Mouse (Mus musculus): ENCODE data around the gene Prrc2b. TPM values are rescaled to one million over a fixed set of nuclear protein-coding genes. Genes with fewer than 3 reads are reported as not detected.

Prrc2b gene
- total and polyA plus RNA-seq, 3 experiments = 39.3 to 82.6 (median 78.3) TPM

GRCm38 (mm10) chr2:32259657-32260417 lies 109.0 kb downstream of the Prrc2b start, which contains the start of gene Uck1:
Gene Uck1 (minus strand): TSS chr2:32260159.
- intact Hi-C loops (cut with DNase I) = no loop called here

GRCm38 (mm10) chr2:32260635-32261034 lies 109.8 kb downstream of the Prrc2b start:
- peaks cover 5% of the 10 kb centered on the region for H3K4me1 ChIP-seq (ENCODE audit: control insufficient read depth, insufficient read depth, low read length)
- H3K79me2 ChIP-seq (replicated peaks; ENCODE audit: control insufficient read depth, insufficient read depth, low read length) = no peaks in the 10 kb centered on the region
- H3K4me3 ChIP-seq = no peak overlapping the region
- H3K27me3 ChIP-seq (ENCODE audit: control insufficient read depth, insufficient read depth, low read length) = no peaks in the 10 kb centered on the region
- intact Hi-C loops (cut with DNase I) = no loop called here
- H3K9ac ChIP-seq (ENCODE audit: low read depth, low read length) = no peak overlapping the region
- no peak for TF ChIP-seq POLR2A (IDR thresholded peaks at IDR 0.05; ENCODE audit: insufficient read depth, low read depth, low read length)
- TF ChIP-seq CTCF (IDR thresholded peaks at IDR 0.05) = peak; percentile 73
- DNase-seq = peak in 1 of 2 experiments; percentile 50
- no peaks in the 10 kb centered on the region for H3K36me3 ChIP-seq (ENCODE audit: control insufficient read depth, insufficient read depth, low read length)
- WGBS = 41% methylated on average over 4 of the region's 4 CpGs
- H3K27ac ChIP-seq = no peak overlapping the region

More at GRCm38 (mm10) chr2:32259657-32260417, 109.0 kb downstream of the Prrc2b start, which contains the start of gene Uck1:
- Histone ChIP-seq H3K27me3 (ENCODE audit: control insufficient read depth, insufficient read depth, low read length) (no peaks in the 10 kb centered on the region), H3K27ac (peak within 1 kb of the TSS; percentile 85), H3K79me2 (replicated peaks; ENCODE audit: control insufficient read depth, insufficient read depth, low read length) (no peaks in the 10 kb centered on the region), H3K4me1 (ENCODE audit: control insufficient read depth, insufficient read depth, low read length) (peaks cover 5% of the 10 kb centered on the region), H3K9ac (ENCODE audit: low read depth, low read length) (peak within 1 kb of the TSS; percentile 82), H3K36me3 (ENCODE audit: control insufficient read depth, insufficient read depth, low read length) (no peaks in the 10 kb centered on the region), H3K4me3 (peak within 1 kb of the TSS; percentile 80)
- WGBS = 1% methylated on average over 59 of the region's 59 CpGs
- TF ChIP-seq CTCF (IDR thresholded peaks at IDR 0.05) (0 out of 2 replicates have a peak, but pooled peaks have one; percentile 13), EP300 (IDR thresholded peaks at IDR 0.05; ENCODE audit: insufficient read depth, low read depth, low read length) (0 out of 2 replicates have a peak, but pooled peaks have one; percentile 14), POLR2A (IDR thresholded peaks at IDR 0.05; ENCODE audit: insufficient read depth, low read depth, low read length) (peak; percentile 81)
- DNase-seq = peak; percentile 90 to 94

GRCm38 (mm10) chr2:32275823-32276222 lies 124.9 kb downstream of the Prrc2b start:
- 73% methylated on average over 3 of the region's 3 CpGs for WGBS
- Histone ChIP-seq H3K79me2 (replicated peaks; ENCODE audit: control insufficient read depth, insufficient read depth, low read length) (no peaks in the 10 kb centered on the region), H3K36me3 (ENCODE audit: control insufficient read depth, insufficient read depth, low read length) (no peaks in the 10 kb centered on the region), H3K9ac (ENCODE audit: low read depth, low read length) (no peak overlapping the region), H3K4me1 (ENCODE audit: control insufficient read depth, insufficient read depth, low read length) (no peaks in the 10 kb centered on the region), H3K27me3 (ENCODE audit: control insufficient read depth, insufficient read depth, low read length) (no peaks in the 10 kb centered on the region), H3K4me3 (no peak overlapping the region), H3K27ac (no peak overlapping the region)
- intact Hi-C loops (cut with DNase I) = no loop called here
- DNase-seq = no peak
- no peak for TF ChIP-seq EP300 (IDR thresholded peaks at IDR 0.05; ENCODE audit: insufficient read depth, low read depth, low read length)
- TF ChIP-seq CTCF (IDR thresholded peaks at IDR 0.05) = no peak
- no peak for TF ChIP-seq POLR2A (IDR thresholded peaks at IDR 0.05; ENCODE audit: insufficient read depth, low read depth, low read length)

- TF ChIP-seq EP300 (IDR thresholded peaks at IDR 0.05; ENCODE audit: insufficient read depth, low read depth, low read length) (no peak), POLR2A (IDR thresholded peaks at IDR 0.05; ENCODE audit: insufficient read depth, low read depth, low read length) (no peak), CTCF (IDR thresholded peaks at IDR 0.05) (no peak)
- Histone ChIP-seq H3K36me3 (ENCODE audit: control insufficient read depth, insufficient read depth, low read length) (peaks cover 2% of the 10 kb centered on the region; the same call in 1 of the 2 replicates), H3K79me2 (replicated peaks; ENCODE audit: control insufficient read depth, insufficient read depth, low read length) (no peaks in the 10 kb centered on the region), H3K27me3 (ENCODE audit: control insufficient read depth, insufficient read depth, low read length) (no peaks in the 10 kb centered on the region), H3K4me3 (no peak overlapping the region), H3K4me1 (ENCODE audit: control insufficient read depth, insufficient read depth, low read length) (0 out of 2 replicates have a peak, but pooled peaks cover 1% of the 10 kb centered on the region), H3K9ac (ENCODE audit: low read depth, low read length) (no peak overlapping the region), H3K27ac (no peak overlapping the region)
- intact Hi-C loops (cut with DNase I) = no loop called here
- no peak for DNase-seq
- 57% methylated on average over 2 of the region's 2 CpGs for WGBS
These were observed 131.4 kb downstream of the Prrc2b start for GRCm38 (mm10) chr2:32282289-32282688.

- Histone ChIP-seq H3K4me1 (ENCODE audit: control insufficient read depth, insufficient read depth, low read length) (0 out of 2 replicates have a peak, but pooled peaks cover 1% of the 10 kb centered on the region), H3K9ac (ENCODE audit: low read depth, low read length) (no peak overlapping the region), H3K36me3 (ENCODE audit: control insufficient read depth, insufficient read depth, low read length) (peaks cover 2% of the 10 kb centered on the region; the same call in 1 of the 2 replicates), H3K27me3 (ENCODE audit: control insufficient read depth, insufficient read depth, low read length) (no peaks in the 10 kb centered on the region), H3K79me2 (replicated peaks; ENCODE audit: control insufficient read depth, insufficient read depth, low read length) (no peaks in the 10 kb centered on the region), H3K4me3 (no peak overlapping the region), H3K27ac (no peak overlapping the region)
- peak; percentile 48 to 61 for DNase-seq
- WGBS = 74% methylated on average over 1 of the region's 1 CpGs
- intact Hi-C loops (cut with DNase I) = no loop called here
- TF ChIP-seq CTCF (IDR thresholded peaks at IDR 0.05) (peak; percentile 82), EP300 (IDR thresholded peaks at IDR 0.05; ENCODE audit: insufficient read depth, low read depth, low read length) (peak; percentile 71; the same call in 1 of the 2 replicates), POLR2A (IDR thresholded peaks at IDR 0.05; ENCODE audit: insufficient read depth, low read depth, low read length) (0 out of 2 replicates have a peak, but pooled peaks have one; percentile 18)
These were observed 131.8 kb downstream of the Prrc2b start for GRCm38 (mm10) chr2:32282727-32283126.

GRCm38 (mm10) chr2:32283986-32284385 lies 133.1 kb downstream of the Prrc2b start:
- H3K9ac ChIP-seq (ENCODE audit: low read depth, low read length) = no peak overlapping the region
- no peak overlapping the region for H3K27ac ChIP-seq
- no peaks in the 10 kb centered on the region for H3K27me3 ChIP-seq (ENCODE audit: control insufficient read depth, insufficient read depth, low read length)
- TF ChIP-seq CTCF (IDR thresholded peaks at IDR 0.05) (no peak), EP300 (IDR thresholded peaks at IDR 0.05; ENCODE audit: insufficient read depth, low read depth, low read length) (no peak), POLR2A (IDR thresholded peaks at IDR 0.05; ENCODE audit: insufficient read depth, low read depth, low read length) (no peak)
- DNase-seq = no peak
- intact Hi-C loops (cut with DNase I) = no loop called here
- no peak overlapping the region for H3K4me3 ChIP-seq
- WGBS = 78% methylated on average over 3 of the region's 3 CpGs
- H3K79me2 ChIP-seq (replicated peaks; ENCODE audit: control insufficient read depth, insufficient read depth, low read length) = no peaks in the 10 kb centered on the region; the same call in 1 of the 2 replicates
- peaks cover 2% of the 10 kb centered on the region; the same call in 1 of the 2 replicates for H3K36me3 ChIP-seq (ENCODE audit: control insufficient read depth, insufficient read depth, low read length)
- 0 out of 2 replicates have a peak, but pooled peaks cover 1% of the 10 kb centered on the region for H3K4me1 ChIP-seq (ENCODE audit: control insufficient read depth, insufficient read depth, low read length)

Small RNA genes lying within 50 kb of the gene (microRNA-seq; reads per million reads assigned to microRNA genes)
- gene Gm27805 = 0 reads per million in 2 experiments

Other genes with a start within 250 kb of the Prrc2b start
- 1 to 10 TPM; 2.4 to 2.7 TPM for gene Aif1l, start 200.9 kb upstream of the Prrc2b start, total RNA-seq (2021)
- gene Aif1l, start 200.9 kb upstream of the Prrc2b start, polyA plus RNA-seq (2012; rRNA removed) = 4.2 and 4.6 TPM in 2 replicates
- gene Nup214, start 176.6 kb upstream of the Prrc2b start, total RNA-seq (2021) = 10 to 100 TPM; 27.5 to 28.6 TPM
- 18.5 and 18.6 TPM in 2 replicates for gene Nup214, start 176.6 kb upstream of the Prrc2b start, polyA plus RNA-seq (2012; rRNA removed)
- gene Fam78a, start 66.2 kb upstream of the Prrc2b start, total RNA-seq (2021) = 10 to 100 TPM; 15.9 to 19.1 TPM
- gene Fam78a, start 66.2 kb upstream of the Prrc2b start, polyA plus RNA-seq (2012; rRNA removed) = 18.7 and 24.9 TPM in 2 replicates
- gene Plpp7, start 55.6 kb upstream of the Prrc2b start, total RNA-seq (2021) = 10 to 100 TPM; 33.6 to 33.8 TPM
- gene Plpp7, start 55.6 kb upstream of the Prrc2b start, polyA plus RNA-seq (2012; rRNA removed) = 56.3 and 62.1 TPM in 2 replicates
- gene Pomt1, start 85.5 kb downstream of the Prrc2b start, total RNA-seq (2021) = 10 to 100 TPM; 13.1 to 16.9 TPM
- 17.7 and 19.7 TPM in 2 replicates for gene Pomt1, start 85.5 kb downstream of the Prrc2b start, polyA plus RNA-seq (2012; rRNA removed)
- gene Uck1, start 109.1 kb downstream of the Prrc2b start, total RNA-seq (2021) = 10 to 100 TPM; 22.5 to 22.8 TPM
- gene Uck1, start 109.1 kb downstream of the Prrc2b start, polyA plus RNA-seq (2012; rRNA removed) = 41.7 and 43.1 TPM in 2 replicates
- 10 to 100 TPM; 69.8 to 79.9 TPM for gene Golga2, start 136.3 kb downstream of the Prrc2b start, total RNA-seq (2021)
- 34.5 and 44.0 TPM in 2 replicates for gene Golga2, start 136.3 kb downstream of the Prrc2b start, polyA plus RNA-seq (2012; rRNA removed)
- 100 to 1,000 TPM; 205 to 233 TPM for gene Swi5, start 137.0 kb downstream of the Prrc2b start, total RNA-seq (2021)
- gene Swi5, start 137.0 kb downstream of the Prrc2b start, polyA plus RNA-seq (2012; rRNA removed) = 173 and 223 TPM in 2 replicates
- gene Ciz1, start 201.2 kb downstream of the Prrc2b start, total RNA-seq (2021) = 10 to 100 TPM; 26.7 to 29.5 TPM
- gene Ciz1, start 201.2 kb downstream of the Prrc2b start, polyA plus RNA-seq (2012; rRNA removed) = 117 and 128 TPM in 2 replicates
- gene Dnm1, start 202.3 kb downstream of the Prrc2b start, total RNA-seq (2021) = 1 to 10 TPM; 4.0 to 5.5 TPM
- gene Dnm1, start 202.3 kb downstream of the Prrc2b start, polyA plus RNA-seq (2012; rRNA removed) = 20.4 and 23.1 TPM in 2 replicates
- gene 1110008P14Rik, start 230.9 kb downstream of the Prrc2b start, total RNA-seq (2021) = 10 to 100 TPM; 39.6 to 44.8 TPM
- 129 and 132 TPM in 2 replicates for gene 1110008P14Rik, start 230.9 kb downstream of the Prrc2b start, polyA plus RNA-seq (2012; rRNA removed)
- 1 to 10 TPM; 4.1 to 6.9 TPM for gene Lcn2, start 237.2 kb downstream of the Prrc2b start, total RNA-seq (2021)
- 6.6 and 11.3 TPM in 2 replicates for gene Lcn2, start 237.2 kb downstream of the Prrc2b start, polyA plus RNA-seq (2012; rRNA removed)
- gene Ptges2, start 244.8 kb downstream of the Prrc2b start, total RNA-seq (2021) = 10 to 100 TPM; 58.6 to 68.2 TPM
- 68.8 and 98.5 TPM in 2 replicates for gene Ptges2, start 244.8 kb downstream of the Prrc2b start, polyA plus RNA-seq (2012; rRNA removed)